Mouse (Mus musculus): ENCODE measurements around the gene Fbrsl1. TPM values are rescaled to one million over a fixed set of nuclear protein-coding genes. Genes with fewer than 3 reads are reported as not detected.
"Not testable (repeated sequence)": the region's sequence is repeated elsewhere in the genome, so short reads cannot be mapped to it uniquely, and the experiment has no call there.

The Fbrsl1 gene
- polyA plus RNA-seq, 1 experiment from 2014 or later, result 5.5 TPM

DNA sequence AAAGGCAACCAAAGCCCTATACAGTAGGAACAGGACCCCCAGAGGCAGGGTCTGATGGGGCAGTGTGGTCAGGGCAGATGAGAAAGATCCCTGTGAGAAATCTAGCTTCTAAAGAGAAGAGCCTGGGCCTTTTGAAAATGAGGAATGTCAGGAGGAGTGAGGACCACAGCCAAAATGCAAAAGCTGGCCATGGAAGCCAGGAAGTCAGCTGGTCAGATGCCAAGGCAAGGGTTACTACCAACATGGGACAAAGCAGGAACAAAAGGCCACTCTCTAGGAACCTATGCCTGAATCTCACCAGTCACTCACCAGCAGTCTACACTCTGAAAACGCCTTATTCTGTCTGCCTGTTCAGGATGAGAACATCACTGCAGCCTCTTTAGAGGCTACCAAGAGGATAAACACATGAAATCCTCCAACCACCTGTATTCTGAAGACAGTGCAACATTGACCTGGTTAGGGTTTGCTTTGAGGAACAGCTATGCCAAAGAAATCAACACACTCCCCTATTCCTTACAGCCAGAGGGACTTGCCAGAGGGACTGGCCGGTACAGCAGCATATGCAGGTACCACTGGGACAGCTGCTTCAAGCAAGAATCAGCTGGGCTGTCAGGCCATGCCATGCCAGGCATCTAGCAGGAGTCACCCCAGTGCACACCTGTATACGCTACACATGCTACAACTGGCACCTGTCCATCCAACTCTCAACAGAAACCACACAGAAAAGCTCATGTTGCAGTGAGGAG, 8.6 kb downstream of the Fbrsl1 start:
- Histone ChIP-seq H3K9ac (ENCODE audit: low read length) (no peak overlapping the region), H3K36me3 (ENCODE audit: control insufficient read depth, insufficient read depth, low read length) (no peaks in the 10 kb centered on the region), H3K4me1 (replicated peaks; ENCODE audit: control insufficient read depth, insufficient read depth, low read length) (peaks cover 12% of the 10 kb centered on the region), H3K4me2 (ENCODE audit: low read depth, low read length) (no peak overlapping the region), H3K9me3 (ENCODE audit: control insufficient read depth, low read length) (no peaks in the 10 kb centered on the region), H3K27me3 (ENCODE audit: control insufficient read depth, insufficient read depth, low read depth, low read length) (no peaks in the 10 kb centered on the region), H3K27ac (ENCODE audit: low read length) (no peak overlapping the region), H3K4me3 (ENCODE audit: low read length) (no peak overlapping the region)
- WGBS, result 83% methylated on average over 3 of the region's 3 CpGs
- ATAC-seq (ENCODE audit: low read depth), result 0 out of 2 replicates have a peak, but pooled peaks have one; percentile 26

DNA sequence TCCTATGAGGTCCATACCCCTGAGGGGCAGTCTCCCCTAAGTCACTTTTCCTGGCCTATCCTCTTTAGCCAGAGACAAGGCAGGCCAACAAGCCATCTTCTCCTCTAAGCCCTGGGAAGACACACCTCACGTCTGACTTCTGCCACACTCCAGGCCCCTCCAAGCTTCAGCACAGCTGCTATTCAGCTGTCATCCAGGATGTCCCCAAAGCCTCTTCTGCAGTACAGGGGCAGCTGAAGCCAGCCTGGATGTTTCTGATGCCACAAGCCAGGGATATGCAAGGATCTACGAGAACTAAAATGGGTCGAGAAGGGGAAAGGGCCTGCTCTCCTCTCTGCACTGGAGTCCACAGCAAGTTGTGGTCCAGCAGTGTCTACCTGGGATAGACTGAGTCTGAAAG, 9.7 kb downstream of the Fbrsl1 start:
- 74% methylated on average over 3 of the region's 3 CpGs for WGBS
- no peaks in the 10 kb centered on the region for H3K36me3 ChIP-seq (ENCODE audit: control insufficient read depth, insufficient read depth, low read length)
- H3K27ac ChIP-seq (ENCODE audit: low read length), result no peak overlapping the region
- no peak overlapping the region for H3K4me2 ChIP-seq (ENCODE audit: low read depth, low read length)
- no peak overlapping the region for H3K4me3 ChIP-seq (ENCODE audit: low read length)
- peaks cover 12% of the 10 kb centered on the region for H3K4me1 ChIP-seq (replicated peaks; ENCODE audit: control insufficient read depth, insufficient read depth, low read length)
- no peaks in the 10 kb centered on the region for H3K9me3 ChIP-seq (ENCODE audit: control insufficient read depth, low read length)
- ATAC-seq (ENCODE audit: low read depth), result no peak
- no peak overlapping the region for H3K9ac ChIP-seq (ENCODE audit: low read length)
- H3K27me3 ChIP-seq (ENCODE audit: control insufficient read depth, insufficient read depth, low read depth, low read length), result no peaks in the 10 kb centered on the region

DNA sequence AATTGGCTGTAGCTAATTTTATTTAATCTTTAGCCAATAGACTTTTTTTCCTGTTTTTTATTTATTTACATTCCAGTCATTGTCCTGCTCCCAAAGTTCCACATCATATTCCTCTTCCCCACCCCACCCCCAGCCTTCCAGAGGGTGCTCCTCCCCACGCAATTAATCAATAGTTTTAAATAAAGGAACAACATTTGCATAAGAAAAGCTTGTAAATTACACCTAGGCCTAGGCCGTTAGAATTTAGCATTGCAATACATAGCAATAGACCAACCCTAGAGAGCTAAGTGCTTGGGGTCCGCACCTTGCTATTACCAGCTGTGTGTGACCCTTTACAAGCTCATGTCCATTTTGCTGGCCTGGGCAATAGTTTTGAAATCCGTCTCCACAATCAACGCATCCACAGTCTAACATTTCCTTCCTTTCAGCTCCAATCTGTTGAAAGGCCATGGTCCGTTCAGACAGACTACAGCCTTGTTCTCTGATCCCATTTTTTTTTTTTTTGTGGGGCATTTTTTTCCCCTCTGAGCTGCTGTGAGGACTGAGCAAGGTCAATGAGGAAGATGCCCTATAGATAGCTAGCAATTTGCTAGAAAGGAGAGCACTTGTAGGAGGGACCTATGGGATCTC, 10.6 kb downstream of the Fbrsl1 start:
- no peak for ATAC-seq (ENCODE audit: low read depth)
- WGBS, result 57% methylated on average over 6 of the region's 6 CpGs
- Histone ChIP-seq H3K36me3 (ENCODE audit: control insufficient read depth, insufficient read depth, low read length) (no peaks in the 10 kb centered on the region), H3K9me3 (ENCODE audit: control insufficient read depth, low read length) (no peaks in the 10 kb centered on the region), H3K27ac (ENCODE audit: low read length) (no peak overlapping the region), H3K27me3 (ENCODE audit: control insufficient read depth, insufficient read depth, low read depth, low read length) (no peaks in the 10 kb centered on the region), H3K4me1 (replicated peaks; ENCODE audit: control insufficient read depth, insufficient read depth, low read length) (peaks cover 12% of the 10 kb centered on the region), H3K4me3 (ENCODE audit: low read length) (no peak overlapping the region), H3K9ac (ENCODE audit: low read length) (no peak overlapping the region), H3K4me2 (ENCODE audit: low read depth, low read length) (no peak overlapping the region)

DNA sequence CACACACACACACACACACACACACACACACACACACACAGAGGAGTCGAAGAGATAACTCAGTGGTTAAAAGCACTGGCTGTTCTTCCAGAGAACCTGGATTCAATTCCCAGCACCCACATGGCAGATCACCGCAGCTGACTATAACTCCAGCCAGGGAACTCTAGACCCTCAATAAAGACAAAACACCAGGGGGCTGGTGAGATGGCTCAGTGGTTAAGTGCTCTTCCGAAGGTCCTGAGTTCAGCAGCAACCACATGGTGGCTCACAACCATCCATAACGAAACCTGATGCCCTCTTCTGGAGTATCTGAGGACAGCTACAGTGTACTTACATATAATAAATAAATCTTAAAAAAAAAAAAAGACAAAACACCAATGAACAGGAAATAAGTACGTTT, 12.1 kb downstream of the Fbrsl1 start:
- not testable (repeated sequence) for H3K36me3 ChIP-seq (ENCODE audit: control insufficient read depth, insufficient read depth, low read length); H3K9me3 ChIP-seq (ENCODE audit: control insufficient read depth, low read length); H3K4me2 ChIP-seq (ENCODE audit: low read depth, low read length); ATAC-seq (ENCODE audit: low read depth); H3K27ac ChIP-seq (ENCODE audit: low read length); H3K9ac ChIP-seq (ENCODE audit: low read length); H3K27me3 ChIP-seq (ENCODE audit: control insufficient read depth, insufficient read depth, low read depth, low read length); H3K4me3 ChIP-seq (ENCODE audit: low read length)
- peaks cover 12% of the 10 kb centered on the region for H3K4me1 ChIP-seq (replicated peaks; ENCODE audit: control insufficient read depth, insufficient read depth, low read length)
- 63% methylated on average over 5 of the region's 5 CpGs for WGBS

DNA sequence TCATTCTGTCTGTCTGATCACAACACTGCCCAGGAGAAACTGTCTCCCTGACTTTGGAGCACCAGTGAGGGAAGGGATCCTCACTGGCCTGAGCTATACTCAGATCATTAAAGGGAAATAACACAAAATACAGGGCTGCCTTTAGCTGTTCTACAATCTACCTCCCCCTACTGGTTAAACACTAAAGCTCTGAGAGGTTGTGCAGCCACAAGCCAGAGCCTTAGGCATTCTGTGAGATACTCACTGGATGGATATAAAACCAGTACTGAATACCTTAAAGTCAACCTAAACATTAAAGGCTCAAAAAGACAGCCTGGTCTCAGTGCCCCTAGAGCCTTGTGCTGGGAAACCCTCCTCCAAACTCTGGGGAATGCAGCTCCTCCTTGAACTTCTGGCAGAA, 13.5 kb downstream of the Fbrsl1 start:
- Histone ChIP-seq H3K4me1 (replicated peaks; ENCODE audit: control insufficient read depth, insufficient read depth, low read length) (peaks cover 8% of the 10 kb centered on the region), H3K4me2 (ENCODE audit: low read depth, low read length) (no peak overlapping the region), H3K27me3 (ENCODE audit: control insufficient read depth, insufficient read depth, low read depth, low read length) (no peaks in the 10 kb centered on the region), H3K4me3 (ENCODE audit: low read length) (no peak overlapping the region), H3K9me3 (ENCODE audit: control insufficient read depth, low read length) (no peaks in the 10 kb centered on the region), H3K27ac (ENCODE audit: low read length) (no peak overlapping the region), H3K9ac (ENCODE audit: low read length) (no peak overlapping the region), H3K36me3 (ENCODE audit: control insufficient read depth, insufficient read depth, low read length) (peaks cover 9% of the 10 kb centered on the region)
- no peak for ATAC-seq (ENCODE audit: low read depth)

DNA sequence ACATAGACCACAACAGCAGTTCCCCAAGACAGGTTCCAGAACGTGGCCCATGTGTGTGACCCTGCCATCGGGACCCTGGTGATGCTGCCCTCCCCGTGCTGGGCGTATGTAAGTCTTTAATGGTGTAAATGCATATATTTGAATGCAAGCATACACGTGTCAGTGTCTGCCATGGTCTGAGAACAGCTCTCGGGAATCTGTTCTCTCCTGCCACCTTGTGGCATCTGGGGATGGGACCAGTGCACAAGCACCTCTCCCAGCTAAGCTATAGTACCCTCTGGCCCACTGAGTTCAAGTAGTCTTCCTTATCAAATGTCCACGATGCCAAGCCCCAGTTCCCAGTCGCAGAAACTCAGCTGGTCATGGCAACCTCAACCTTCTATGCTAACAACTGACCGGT, 19.3 kb downstream of the Fbrsl1 start:
- Histone ChIP-seq H3K36me3 (ENCODE audit: control insufficient read depth, insufficient read depth, low read length) (peaks cover 9% of the 10 kb centered on the region), H3K27me3 (ENCODE audit: control insufficient read depth, insufficient read depth, low read depth, low read length) (no peaks in the 10 kb centered on the region), H3K4me2 (ENCODE audit: low read depth, low read length) (no peak overlapping the region), H3K27ac (ENCODE audit: low read length) (no peak overlapping the region), H3K9ac (ENCODE audit: low read length) (no peak overlapping the region), H3K4me3 (ENCODE audit: low read length) (no peak overlapping the region), H3K9me3 (ENCODE audit: control insufficient read depth, low read length) (no peaks in the 10 kb centered on the region), H3K4me1 (replicated peaks; ENCODE audit: control insufficient read depth, insufficient read depth, low read length) (no peaks in the 10 kb centered on the region)
- ATAC-seq (ENCODE audit: low read depth), result peak; percentile 79
- WGBS, result 28% methylated on average over 9 of the region's 9 CpGs

DNA sequence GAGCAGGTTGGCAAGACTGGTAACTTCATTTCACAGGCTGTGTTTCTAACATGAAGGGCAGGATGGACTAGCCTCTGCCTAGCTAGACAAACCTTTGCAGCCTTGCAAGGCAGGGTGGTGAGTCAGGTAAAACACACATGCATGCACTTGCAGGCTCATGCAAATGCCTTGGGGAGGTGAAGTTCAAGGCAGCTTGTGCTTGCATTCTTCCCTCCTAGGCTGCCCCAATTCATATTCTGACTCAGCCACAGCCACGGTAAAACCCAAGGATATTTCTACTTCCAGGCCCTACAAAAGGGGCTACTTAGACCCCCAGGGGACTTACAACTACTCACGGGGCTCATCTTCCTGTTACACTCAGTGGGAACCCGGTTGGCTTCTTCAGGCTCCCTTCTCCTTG, 20.0 kb downstream of the Fbrsl1 start:
- no peaks in the 10 kb centered on the region for H3K9me3 ChIP-seq (ENCODE audit: control insufficient read depth, low read length)
- H3K36me3 ChIP-seq (ENCODE audit: control insufficient read depth, insufficient read depth, low read length), result peaks cover 9% of the 10 kb centered on the region
- H3K4me3 ChIP-seq (ENCODE audit: low read length), result no peak overlapping the region
- WGBS, result 73% methylated on average over 3 of the region's 3 CpGs
- H3K4me1 ChIP-seq (replicated peaks; ENCODE audit: control insufficient read depth, insufficient read depth, low read length), result no peaks in the 10 kb centered on the region
- no peak overlapping the region for H3K4me2 ChIP-seq (ENCODE audit: low read depth, low read length)
- no peaks in the 10 kb centered on the region for H3K27me3 ChIP-seq (ENCODE audit: control insufficient read depth, insufficient read depth, low read depth, low read length)
- ATAC-seq (ENCODE audit: low read depth), result no peak
- no peak overlapping the region for H3K9ac ChIP-seq (ENCODE audit: low read length)
- H3K27ac ChIP-seq (ENCODE audit: low read length), result no peak overlapping the region

DNA sequence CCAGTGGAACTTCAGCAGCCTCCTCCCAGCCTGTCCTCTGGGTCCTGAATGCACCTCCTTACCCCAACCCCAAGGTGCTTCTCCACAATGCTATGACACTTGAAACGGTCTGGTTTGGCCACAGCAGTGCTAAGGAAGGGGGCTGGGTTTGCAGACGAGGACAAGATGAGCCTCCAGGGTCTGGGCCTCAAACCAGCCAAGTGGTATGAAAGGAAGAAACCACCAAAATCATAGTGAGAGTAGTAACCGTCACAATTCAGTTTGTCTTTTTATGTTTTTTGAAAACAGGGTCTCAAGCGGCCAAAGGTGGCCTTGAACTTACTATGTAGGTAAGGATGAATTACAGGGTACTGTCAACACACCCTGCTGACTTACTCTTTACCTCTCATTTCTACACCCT, 23.1 kb downstream of the Fbrsl1 start:
- Histone ChIP-seq H3K4me1 (replicated peaks; ENCODE audit: control insufficient read depth, insufficient read depth, low read length) (no peaks in the 10 kb centered on the region), H3K27me3 (ENCODE audit: control insufficient read depth, insufficient read depth, low read depth, low read length) (no peaks in the 10 kb centered on the region), H3K4me3 (ENCODE audit: low read length) (no peak overlapping the region), H3K36me3 (ENCODE audit: control insufficient read depth, insufficient read depth, low read length) (no peaks in the 10 kb centered on the region), H3K9ac (ENCODE audit: low read length) (no peak overlapping the region), H3K9me3 (ENCODE audit: control insufficient read depth, low read length) (no peaks in the 10 kb centered on the region), H3K27ac (ENCODE audit: low read length) (no peak overlapping the region), H3K4me2 (ENCODE audit: low read depth, low read length) (no peak overlapping the region)
- no peak for ATAC-seq (ENCODE audit: low read depth)
- WGBS, result 76% methylated on average over 4 of the region's 4 CpGs

DNA sequence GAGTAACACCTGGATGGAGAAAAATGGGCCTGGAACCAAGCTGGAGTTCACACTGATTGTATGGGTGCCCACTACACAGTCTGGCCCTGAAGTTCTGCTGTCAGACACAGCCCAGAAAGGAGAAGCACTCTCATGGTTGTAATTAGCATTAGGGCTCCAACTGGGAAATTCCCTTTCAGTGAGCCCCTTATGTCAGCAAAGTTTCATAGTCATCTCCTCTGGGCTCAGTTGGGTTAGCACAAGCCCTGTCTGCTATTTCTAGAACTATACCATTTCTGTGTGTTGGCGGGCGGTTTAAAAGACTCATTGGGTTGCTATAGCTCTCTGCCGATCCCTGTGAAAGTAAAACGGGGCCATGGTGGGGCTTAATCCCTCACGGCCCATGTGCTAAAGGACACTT, 24.1 kb downstream of the Fbrsl1 start:
- Histone ChIP-seq H3K36me3 (ENCODE audit: control insufficient read depth, insufficient read depth, low read length) (no peaks in the 10 kb centered on the region), H3K4me3 (ENCODE audit: low read length) (no peak overlapping the region)
- WGBS, result 87% methylated on average over 5 of the region's 5 CpGs

More for the DNA sequence above, 24.1 kb downstream of the Fbrsl1 start:
- Histone ChIP-seq H3K27ac (ENCODE audit: low read length) (no peak overlapping the region), H3K27me3 (ENCODE audit: control insufficient read depth, insufficient read depth, low read depth, low read length) (no peaks in the 10 kb centered on the region), H3K9ac (ENCODE audit: low read length) (no peak overlapping the region), H3K9me3 (ENCODE audit: control insufficient read depth, low read length) (no peaks in the 10 kb centered on the region), H3K4me2 (ENCODE audit: low read depth, low read length) (no peak overlapping the region), H3K4me1 (replicated peaks; ENCODE audit: control insufficient read depth, insufficient read depth, low read length) (no peaks in the 10 kb centered on the region)
- no peak for ATAC-seq (ENCODE audit: low read depth)

Data from lung, embryonic 16.5 days (tissue).